Mouse (Mus musculus) bone marrow, adult 2 months (tissue): ENCODE results near the gene Gm10073.

Experiments
- CTCF ChIP-seq: fragments of 200-500 bp; IDR thresholded peaks from 2 replicates; pipeline ENCODE4 v1.5.1; 2011; ENCODE audit warnings: low read length, control low read depth; ENCODE audit not compliant: control insufficient read depth, insufficient read depth
- POLR2A ChIP-seq: fragments of 200-500 bp; IDR thresholded peaks from 2 replicates; pipeline ENCODE4 v1.6.1; 2011; ENCODE audit warnings: low read depth, mild to moderate bottlenecking, control low read depth, low read length, borderline replicate concordance; ENCODE audit not compliant: control insufficient read depth

DNA sequence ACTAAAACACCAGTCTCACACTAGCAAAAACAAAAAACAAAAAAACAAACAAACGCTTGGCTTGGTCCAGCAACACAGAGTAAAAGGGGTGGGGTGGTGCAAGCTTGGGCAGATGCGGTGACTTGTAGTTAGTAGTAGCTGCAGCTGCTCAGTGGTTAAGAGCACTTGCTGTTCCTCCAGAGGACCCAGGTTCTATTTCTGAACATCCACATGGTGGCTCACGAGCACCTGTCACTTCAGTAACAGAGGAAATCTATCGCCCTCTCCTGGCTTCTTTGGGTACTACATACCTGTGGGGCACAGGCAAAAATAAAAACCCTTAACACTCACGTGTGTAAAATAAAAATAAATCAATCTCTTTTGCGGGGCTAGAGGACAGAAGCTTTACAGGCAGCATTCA lies 38.8 kb downstream of the Gm10073 start:
- TF ChIP-seq CTCF (peak; percentile 44; the same call in 1 of the 2 replicates), POLR2A (no peak)
